Mouse (Mus musculus) layer of hippocampus, adult 11-12 months (tissue): Measurements from ENCODE around the gene Olfr44.

ENCODE experiments used
- DNase-seq: peaks from one replicate; pipeline ENCODE4 v3.0.0; 2022; ENCODE audit warnings: low spot score

The Olfr44 gene

DNA sequence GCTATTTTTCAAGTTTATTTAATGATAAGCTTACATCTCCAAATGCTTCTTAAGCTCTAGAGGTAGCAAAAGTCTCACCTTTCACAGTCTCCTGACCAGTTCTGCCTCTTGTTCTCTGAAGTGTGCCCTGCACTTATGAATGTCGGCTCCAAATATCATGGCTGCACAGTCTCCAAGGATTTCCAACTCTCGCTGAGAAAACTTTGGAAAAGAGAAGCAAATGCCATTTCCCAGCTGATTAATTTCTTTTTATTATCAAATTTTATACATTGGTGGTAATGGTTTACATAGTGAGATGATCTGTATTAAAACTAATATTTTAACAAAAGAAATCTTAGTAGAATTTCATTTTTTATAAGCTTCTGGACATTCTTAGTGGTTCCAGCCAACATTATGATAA is at the start of gene Olfr44:
Gene Olfr44 (minus strand): TSS at position 101 of the 400 bp plus-strand sequence.
- DNase-seq = no peak

DNA sequence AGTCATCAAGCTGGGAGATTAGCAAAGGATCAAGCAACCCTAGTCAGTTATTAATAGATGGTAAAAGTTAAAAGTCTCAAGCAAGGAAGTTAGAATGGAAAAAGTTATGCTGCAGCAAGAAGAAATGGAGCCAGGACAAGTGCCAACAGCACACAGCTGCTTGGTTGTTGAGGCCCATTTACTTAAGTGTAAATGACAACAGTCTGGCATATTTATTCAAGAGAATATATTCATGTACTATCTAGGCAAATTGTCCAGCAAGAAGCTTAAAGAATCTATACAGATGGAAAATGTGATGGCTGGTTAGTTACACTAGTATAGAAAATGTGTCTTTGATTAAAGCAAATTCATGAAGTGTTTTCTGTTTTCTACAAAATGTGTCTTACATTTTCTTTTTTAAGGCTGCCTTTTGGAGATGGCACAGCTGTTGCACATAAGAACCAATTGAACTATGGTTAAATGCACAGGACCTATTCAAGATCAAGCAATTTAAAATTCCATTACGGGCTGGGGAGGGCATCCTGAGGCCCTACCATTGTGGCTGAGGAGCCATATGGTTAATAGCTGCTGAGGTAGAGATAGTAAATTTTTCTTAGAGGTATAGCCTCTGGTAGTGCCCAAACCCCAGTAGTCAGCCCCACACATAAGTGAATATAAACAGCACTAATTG is 30.0 kb upstream of the Olfr44 start:
- DNase-seq = no peak

DNA sequence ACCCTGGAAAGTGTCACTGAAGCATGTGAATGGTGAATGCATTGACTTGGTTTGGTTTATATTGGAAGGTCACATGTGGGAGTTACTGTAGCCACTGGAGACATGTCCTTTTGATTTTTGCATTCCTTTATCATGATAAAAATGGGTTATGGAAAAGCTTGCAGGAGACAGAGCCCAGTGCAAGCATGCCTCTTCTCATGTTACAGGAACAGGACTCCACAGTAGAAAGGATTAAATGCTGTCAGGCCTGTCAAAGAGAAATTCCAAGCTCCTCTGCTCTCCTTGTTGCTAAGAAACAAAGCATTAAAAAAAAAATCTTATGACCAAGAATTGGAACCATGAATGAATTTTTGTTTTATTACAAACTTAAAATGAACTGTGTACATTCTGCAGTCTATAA is 24.8 kb upstream of the Olfr44 start:
- no peak for DNase-seq

DNA sequence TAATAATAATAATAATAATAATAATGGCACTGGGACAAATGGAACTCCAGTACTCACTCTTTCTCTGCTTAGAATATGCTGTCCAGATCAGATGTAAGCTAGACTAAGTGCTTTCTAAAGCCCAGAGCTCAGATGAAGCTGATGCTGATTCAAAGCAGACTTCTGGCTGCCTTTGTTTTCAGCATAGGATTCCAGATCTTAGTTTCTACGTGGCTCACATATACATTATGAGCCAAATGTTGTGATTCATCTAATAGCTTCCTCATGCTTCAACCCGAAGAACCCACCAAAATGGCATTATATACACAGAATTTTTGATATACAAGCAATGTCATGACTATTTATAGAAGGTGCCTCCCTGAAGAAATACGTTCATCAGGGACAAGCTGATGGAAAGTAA is 21.7 kb upstream of the Olfr44 start, which contains the start of gene Olfr957:
Gene Olfr957 (minus strand): TSS at position 279 of the 400 bp plus-strand sequence.
- DNase-seq = no peak

DNA sequence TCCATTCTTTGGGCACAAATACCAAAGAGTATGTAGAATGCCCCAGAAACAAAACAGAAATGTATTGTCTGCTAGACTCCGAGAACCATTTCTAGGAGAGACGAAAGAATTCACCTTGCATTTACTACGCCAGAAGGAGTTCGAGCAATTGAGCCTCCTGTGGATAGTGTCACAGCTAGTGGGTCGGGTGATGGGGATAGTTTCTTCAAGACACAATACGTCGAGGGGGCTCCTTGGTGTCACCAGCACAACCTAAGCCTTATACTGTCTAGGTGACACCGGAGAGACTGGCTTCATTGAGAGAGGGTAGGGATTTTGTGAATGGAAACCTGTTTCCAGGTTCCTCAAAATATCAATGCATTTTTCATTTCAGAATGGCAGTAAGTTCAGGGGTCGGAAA is 15.6 kb upstream of the Olfr44 start:
- DNase-seq = no peak

DNA sequence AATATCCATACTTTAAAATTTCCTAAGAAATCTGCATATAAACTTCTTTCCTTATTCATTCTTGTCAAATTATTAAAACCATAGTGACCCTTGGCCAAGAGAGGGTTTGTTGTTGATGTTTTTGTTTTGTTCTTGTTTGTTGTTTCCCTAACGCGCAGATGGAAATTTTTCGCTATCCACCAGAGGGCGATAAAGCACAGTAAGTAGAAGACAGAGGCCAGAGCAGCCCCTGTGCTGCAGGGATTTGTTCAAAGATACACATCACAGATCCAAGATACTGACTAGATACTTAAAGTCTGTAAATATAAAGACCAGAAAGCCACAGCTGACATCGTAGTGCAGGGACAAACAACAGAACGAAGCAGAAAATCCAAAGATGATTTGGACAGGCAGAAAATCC is 15.2 kb upstream of the Olfr44 start:
- peak; percentile 75 for DNase-seq

DNA sequence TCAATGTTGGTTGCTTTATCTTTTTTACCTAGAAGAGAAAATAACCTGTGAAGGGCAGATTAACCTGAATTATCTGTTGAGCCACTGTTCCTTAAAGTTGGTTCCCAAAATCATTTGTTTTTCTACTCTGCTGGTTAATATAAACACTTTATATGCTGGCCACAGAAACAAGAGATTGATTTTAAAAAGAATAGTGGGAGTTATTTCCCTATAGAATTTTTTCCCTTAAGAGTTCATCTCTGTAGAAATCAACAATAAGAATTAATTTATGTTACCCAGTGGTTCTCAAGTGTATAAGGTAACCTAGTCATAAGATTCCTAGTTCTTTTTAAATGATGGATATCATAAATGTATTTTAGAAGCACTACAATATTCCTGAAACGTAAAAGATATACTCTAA is 22.0 kb downstream of the Olfr44 start, which contains the start of gene Olfr955:
Gene Olfr955 (minus strand): TSS at position 101 of the 400 bp plus-strand sequence.
- DNase-seq = no peak

DNA sequence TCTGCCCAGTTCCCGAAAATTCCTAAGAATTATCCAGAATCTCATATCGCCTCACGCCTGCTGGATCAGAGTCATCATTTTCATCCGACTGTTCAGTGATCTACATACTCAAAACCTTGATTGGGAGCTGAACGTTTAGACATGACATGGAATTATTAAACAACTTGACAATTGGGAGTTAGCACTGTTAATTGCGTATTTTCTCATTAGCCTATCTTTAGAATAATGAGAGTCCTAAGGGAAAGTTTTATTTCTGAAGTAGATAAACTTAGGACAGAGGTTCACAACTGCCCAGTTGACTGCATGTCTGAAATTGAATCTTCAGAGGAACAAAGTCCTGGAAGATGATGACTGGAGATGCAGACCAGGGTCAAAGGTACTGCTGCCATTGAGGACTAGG is 37.4 kb downstream of the Olfr44 start, which contains the start of gene Olfr954:
Gene Olfr954 (plus strand): TSS at position 301 of the 400 bp plus-strand sequence.
- no peak for DNase-seq
